Mouse (Mus musculus) CD8-positive naive resting alpha-beta T cell, adult 2 months (primary cell): ENCODE results near the gene Ccdc78.

Source experiments
- DNase-seq, 2 experiments: peaks; one replicate each; pipeline ENCODE4 v3.0.0; 2022; ENCODE audit warnings: low read depth in 2 of 2, low spot score in 2 of 2

Ccdc78 gene

DNA sequence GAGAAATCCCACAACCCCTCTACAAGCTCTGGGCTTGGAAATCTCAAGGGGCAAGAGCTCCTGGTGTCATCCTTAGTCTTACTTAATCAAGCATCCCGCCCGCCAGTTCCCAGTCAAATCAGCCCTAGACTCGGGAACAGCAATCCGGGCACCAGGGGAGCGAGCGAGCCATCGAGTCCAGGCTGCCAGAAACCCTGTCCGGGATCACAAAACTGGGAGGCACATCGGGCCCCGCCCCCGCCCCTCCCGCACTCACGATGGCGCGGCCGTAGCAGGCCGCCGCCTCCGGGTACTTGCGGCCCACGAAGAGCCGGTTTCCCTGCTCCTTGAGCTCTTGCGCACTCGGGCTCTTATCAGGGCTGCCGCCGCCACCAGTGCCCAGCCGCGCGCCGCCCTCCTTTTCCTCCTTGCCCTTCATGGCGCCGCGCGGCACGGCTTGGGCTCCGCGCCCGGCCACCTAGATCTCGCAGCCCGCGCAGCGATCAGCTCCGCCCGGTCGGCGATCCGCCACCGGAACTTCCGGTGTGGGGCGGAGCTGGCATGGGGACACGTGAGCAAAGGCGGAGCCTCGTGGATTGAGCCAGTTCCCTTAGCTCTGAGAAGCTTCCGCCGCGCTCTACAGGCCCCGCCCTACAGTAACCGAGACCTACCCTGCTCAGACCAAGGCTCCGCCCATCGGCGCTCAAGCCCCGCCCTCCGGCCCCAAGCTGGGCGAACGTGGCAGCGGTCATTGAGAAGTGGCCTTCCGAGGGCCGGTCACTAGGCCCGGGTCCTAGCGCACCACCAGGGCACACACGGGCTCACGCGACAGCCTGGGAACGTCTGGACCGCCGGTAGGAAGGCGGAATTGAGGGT is 46.3 kb downstream of the Ccdc78 start:
- DNase-seq, result peak; percentile 92 to 94

DNA sequence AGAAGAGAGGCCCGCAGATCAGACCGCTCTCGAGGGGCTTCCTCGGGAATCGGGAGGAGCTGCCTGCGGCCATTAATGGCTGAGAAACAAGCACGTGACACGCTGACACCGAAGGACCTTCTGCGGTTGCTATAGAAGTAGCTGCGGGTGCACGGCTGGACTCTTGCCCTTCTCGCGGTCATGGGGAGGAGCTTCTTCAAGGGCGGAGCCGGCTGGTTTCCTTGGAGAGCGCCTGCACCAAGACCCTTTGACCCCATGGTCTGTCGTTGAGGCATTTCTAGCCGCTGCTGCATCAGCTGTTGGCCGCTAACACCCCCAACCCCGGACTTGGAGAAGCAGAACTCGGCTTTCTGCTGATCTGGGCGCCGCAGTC is 46.9 kb downstream of the Ccdc78 start, which contains the start of gene Stub1:
Gene Stub1 (minus strand): TSS at position 114 of the 373 bp plus-strand sequence.
- no peak for DNase-seq

DNA sequence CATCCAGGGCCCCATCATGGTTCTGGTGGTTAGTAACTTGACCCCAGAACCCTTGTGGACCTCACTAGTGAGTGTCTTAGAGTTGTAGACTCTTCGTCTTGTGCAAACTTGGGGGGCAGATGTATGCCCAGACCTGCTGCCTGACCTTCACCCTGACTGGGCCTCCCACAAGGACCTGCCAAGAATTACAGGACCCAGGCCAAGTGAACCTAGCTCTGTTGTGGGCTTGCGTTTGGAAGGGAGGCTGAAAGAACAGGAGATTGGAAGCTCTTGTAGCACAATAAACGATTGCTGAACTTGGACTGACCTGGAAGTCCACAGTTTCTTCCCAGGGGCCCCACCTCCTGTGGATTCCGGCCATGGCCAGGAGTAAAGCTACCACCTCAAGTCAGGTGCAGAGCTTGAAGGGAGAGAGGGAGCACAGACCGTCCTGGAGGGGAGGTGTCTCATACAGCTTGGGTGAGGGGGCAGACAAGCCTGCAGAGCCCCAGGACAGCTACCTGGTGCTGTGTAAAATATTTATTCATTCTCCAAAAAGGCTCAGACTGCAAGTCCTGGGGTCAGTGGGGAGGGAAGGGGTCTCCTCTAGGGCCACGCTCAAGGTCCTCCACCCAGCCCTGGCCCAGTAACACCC is 47.7 kb downstream of the Ccdc78 start:
- no peak for DNase-seq

DNA sequence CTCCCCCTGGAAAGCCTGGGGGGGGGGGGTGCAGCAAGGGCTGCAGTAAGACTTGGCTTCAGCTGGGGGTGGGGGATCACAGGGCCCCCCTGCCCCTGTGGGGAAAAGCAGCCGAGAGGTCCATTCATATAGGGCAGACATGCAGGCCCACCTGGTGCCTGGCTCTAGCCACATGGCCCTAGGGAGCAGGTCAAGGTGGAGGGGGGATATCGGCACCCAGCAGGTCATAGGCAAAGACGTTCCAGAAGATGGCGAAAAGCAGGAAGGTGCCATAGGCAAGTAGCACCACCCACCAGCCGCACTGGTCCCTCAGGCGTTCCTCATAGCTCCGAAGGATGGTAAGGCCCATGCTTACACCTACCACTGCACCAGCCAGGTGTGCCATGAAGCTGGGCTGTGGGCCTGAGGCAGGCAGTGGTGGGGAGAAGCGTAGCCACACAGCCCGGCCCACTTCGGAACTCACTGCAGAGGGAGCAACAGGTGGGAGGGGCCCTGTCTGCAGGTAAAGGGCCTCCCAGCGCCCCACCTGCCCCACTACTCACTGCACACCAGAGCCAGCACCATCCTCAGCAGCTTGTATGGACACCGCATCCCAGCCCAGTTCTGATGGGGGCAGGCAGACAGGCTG is 48.3 kb downstream of the Ccdc78 start:
- DNase-seq, result no peak

DNA sequence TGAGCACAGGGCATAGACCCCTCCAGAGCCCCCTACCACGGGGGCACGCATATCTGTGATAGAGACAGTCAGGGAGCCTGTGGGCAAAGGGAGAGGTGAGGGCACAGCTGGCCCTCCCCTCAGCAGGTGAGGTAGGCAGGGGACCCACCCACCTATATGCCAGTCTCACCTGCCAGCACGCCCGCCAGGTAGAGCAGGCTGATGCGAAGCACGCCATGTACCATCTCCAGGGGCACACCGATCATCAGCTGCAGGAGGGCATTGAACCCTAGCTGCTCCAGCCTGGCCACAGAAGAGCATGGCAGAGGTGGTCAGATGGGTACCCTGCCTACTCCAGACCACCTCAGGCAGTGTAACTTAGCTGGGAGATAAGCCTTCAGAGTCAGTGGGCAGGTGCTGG is 48.9 kb downstream of the Ccdc78 start:
- no peak for DNase-seq

DNA sequence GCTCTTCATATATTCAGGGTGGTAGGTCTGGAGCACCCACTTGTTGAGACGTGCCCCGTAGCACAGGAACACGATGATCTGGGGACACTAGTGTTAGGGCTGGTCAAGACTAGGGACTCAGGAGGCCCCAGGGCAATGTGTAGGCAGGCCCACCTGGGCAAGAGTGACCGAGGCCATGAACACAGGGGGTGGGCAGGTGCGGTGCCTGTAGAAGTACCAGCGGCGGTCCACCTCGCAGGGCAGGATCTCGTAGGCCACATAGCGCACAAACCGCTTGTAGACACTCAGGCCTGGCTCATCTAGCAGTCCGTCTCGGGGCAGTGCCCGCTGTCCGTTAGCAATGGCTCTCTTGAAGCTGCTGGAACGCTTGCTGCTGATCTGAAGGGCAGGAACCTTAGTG is 49.4 kb downstream of the Ccdc78 start:
- no peak for DNase-seq

DNA sequence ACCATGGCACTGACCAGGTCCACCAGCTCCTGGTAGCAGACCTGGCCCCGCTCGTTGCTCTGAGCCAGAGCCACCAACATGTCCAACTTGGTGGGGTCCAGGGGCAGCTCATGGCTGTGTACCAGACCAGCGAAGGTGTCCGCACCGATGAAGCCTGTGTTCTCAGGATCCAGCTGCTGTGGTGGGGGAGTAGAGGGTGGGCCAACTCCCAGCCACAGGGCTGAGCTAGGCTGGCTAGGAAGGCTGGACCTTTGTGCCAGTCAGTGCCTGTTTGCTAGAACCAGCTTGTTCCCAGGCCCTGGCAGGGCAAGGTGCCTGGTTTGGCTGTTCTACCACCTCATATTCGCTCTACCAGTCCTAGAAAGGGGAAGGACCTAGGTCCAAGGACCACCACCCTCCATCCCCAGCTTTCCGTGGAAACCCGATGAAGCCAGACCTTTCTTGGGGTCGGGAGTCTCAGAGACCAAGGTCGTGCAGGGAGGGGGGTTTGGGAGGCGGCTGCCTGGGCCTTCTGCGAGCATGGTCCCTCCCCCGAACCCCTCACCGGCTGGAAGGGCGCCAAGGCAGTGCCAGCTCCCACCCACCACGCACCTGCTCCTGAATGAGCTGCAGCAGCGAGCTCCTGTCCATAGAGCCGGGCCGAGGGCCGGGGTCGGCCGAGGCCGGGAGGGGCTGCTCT is 50.2 kb downstream of the Ccdc78 start:
- DNase-seq, result no peak

DNA sequence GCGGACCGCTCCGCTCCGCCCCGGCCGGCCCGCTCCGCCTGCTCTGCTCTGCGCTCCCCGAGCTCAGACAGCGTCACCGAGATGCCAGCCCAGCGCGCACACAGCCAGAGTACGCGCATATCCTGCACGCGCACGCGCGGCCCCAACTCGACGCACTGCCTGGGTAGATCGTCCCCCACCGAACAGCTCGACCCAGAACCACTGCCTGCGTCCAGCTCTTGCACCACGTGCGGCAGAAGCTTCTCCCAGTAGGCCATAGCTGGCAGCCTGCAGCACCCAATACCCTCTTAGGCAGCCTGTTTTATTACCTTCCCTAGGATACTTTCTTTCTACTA is 50.7 kb downstream of the Ccdc78 start, which contains the start of gene Rhbdl1:
Gene Rhbdl1 (minus strand): TSS at position 220 of the 335 bp plus-strand sequence.
- DNase-seq, result peak in 1 of 2 experiments; percentile 38

DNA sequence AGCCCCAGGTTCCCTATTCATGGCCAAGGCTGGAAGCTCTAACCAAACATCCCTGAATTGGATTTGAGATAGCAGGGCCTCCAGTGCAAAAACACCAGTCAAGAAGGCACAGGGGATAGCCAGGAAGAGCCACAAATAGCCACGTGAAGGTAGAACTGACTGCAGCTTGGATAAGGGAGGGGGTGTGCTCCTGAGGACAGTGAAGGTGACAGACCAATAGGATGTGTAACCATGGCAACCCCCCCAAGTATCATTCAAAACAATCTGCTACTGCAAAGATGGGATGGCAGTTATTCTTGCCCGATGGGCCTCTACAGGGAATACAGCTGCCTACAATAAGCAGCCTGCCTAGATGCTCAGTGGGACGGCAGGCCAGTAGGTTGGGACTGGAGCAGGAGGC is 51.2 kb downstream of the Ccdc78 start:
- no peak for DNase-seq

DNA sequence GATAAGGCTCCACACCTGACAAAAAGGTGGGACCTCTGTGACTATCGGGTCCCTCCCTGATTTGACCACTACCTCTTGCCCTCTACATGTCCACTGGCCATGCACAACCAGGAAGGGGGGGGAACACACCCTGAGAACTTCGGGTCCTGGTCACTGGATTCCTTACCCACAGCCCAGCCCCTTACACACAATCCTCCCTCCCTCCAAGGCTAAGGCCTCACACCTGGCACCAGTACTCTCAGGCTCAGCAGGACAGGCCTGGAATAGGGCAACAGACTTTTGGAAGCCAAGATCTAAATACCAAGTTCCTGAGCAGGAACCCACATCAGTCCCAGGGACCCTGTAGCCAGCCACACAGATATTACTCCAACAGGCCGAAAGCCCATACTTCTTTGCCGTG is 52.5 kb downstream of the Ccdc78 start:
- DNase-seq, result no peak

DNA sequence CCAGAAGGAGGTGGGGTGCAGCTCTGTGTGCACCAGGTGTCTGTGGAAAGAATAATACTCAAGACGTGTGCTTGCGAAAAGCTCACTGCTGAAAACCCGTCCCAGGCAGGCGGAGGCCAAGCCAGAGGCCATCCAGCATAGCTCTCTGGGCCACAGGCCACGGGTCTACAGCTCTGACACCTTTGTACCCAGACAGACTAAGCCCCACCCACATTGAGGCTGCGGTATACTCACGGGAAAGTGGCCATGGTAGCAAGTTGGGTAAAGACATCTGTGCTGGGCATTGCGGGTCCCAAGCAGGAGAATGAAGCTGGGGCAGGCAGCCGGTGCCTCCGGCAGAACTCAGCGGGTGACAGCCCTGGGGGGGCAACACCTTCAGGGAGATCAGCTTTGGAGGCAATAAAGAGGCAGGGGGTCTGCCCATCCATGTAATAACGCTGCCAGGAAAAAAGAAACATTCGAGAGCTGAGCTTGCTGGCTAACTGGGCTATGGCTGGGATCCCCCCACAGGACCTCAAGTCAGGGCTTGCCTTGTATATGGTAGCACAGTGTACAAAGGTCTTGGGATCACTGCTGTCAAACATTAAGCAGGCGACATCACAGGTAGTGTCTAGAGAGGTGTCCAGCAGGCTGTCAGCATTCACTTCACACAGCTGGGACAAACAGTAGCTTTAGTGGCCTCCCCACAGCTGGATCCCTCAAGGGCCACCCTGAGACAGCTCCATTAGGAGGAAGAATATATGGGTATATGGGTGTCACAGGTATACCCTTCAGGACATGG is 53.3 kb downstream of the Ccdc78 start:
- no peak for DNase-seq
